Mouse (Mus musculus): ENCODE results near the gene Orc1. TPM values are rescaled to one million over a fixed set of nuclear protein-coding genes. Genes with fewer than 3 reads are reported as not detected.

Orc1 gene
- polyA plus RNA-seq, 1 experiment, result 71.1 TPM

DNA sequence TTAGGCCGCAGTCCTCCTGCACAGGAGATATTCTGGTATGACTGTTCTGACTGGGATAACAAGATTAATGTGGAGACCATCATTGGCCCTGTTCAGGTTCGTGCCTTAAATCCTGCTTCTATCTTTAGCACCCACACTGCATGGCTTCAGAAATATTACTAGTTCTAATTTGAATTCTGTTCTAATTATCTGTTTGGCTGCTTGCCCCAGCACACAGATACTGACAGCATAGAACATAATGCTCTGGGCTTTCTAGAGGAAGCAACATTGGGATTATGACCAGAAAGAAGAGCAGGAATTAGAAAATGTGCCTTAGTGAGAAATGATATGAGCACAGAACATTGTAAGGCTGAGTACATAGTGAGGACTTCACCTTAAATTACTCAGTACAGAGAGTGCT lies 14.2 kb downstream of the Orc1 start:
- Histone ChIP-seq H3K4me3 (ENCODE audit: low read depth, low read length) (no peak overlapping the region), H3K4me1 (ENCODE audit: control insufficient read depth, insufficient read depth, low read length) (no peaks in the 10 kb centered on the region), H3K27me3 (ENCODE audit: control insufficient read depth, insufficient read depth, low read length, poor library complexity, severe bottlenecking) (no peaks in the 10 kb centered on the region), H3K27ac (ENCODE audit: insufficient read depth, low read length) (no peak overlapping the region), H3K36me3 (ENCODE audit: control insufficient read depth, insufficient read depth, low read length, poor library complexity, severe bottlenecking) (peaks cover 73% of the 10 kb centered on the region), H3K9ac (ENCODE audit: low read depth, poor library complexity, severe bottlenecking) (no peak overlapping the region), H3K9me3 (replicated peaks; ENCODE audit: control insufficient read depth, insufficient read depth, low read length, poor library complexity, severe bottlenecking) (no peaks in the 10 kb centered on the region)
- no peak for TF ChIP-seq EP300 (IDR thresholded peaks at IDR 0.05; ENCODE audit: insufficient read depth, low read depth, low read length)
- no peak for TF ChIP-seq CTCF (IDR thresholded peaks at IDR 0.05; ENCODE audit: low read depth, low read length)
- TF ChIP-seq POLR2A (IDR thresholded peaks at IDR 0.05; ENCODE audit: insufficient read depth, low read length), result no peak

DNA sequence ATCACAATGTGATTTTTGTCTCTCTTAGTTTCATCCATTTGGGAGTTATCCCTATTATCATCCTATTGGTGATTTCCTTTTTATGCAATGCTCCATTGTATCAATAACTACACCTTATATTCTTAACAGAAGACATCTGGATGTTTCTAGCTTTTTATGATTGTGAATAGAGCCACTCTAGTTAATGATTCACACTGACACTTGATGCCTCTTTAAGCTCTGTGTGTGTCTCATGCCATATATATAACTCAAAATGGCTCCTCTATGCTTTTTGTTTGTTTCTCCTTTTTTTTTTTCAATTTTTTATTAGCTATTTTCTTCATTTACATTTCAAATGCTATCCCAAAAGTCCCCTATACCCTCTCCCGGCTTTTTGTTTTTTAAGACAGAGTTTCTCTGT lies 16.6 kb downstream of the Orc1 start:
- H3K4me3 ChIP-seq (ENCODE audit: low read depth, low read length), result no peak overlapping the region
- no peaks in the 10 kb centered on the region for H3K4me1 ChIP-seq (ENCODE audit: control insufficient read depth, insufficient read depth, low read length)
- H3K36me3 ChIP-seq (ENCODE audit: control insufficient read depth, insufficient read depth, low read length, poor library complexity, severe bottlenecking), result peaks cover 78% of the 10 kb centered on the region

DNA sequence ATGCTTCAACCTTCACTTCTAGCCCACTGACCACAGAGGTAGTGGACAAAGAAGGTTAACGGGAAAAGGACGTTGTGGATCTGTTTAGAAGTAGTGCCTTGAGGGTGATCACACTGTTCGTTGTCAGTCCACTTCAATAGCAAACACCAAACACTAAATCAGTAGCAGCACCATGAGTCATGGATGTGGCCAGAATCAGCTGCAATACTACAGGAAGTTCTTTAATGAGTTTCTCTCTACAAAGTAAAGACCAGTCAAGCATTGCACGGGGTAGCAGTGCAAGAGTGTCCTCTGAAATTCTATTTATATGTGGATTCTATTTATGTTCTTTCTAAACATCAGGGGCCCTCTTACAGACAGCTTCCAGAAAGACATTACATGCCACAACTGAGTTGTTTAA lies 19.1 kb downstream of the Orc1 start:
- peaks cover 6% of the 10 kb centered on the region for H3K9me3 ChIP-seq (replicated peaks; ENCODE audit: control insufficient read depth, insufficient read depth, low read length, poor library complexity, severe bottlenecking)
- H3K4me1 ChIP-seq (ENCODE audit: control insufficient read depth, insufficient read depth, low read length), result no peaks in the 10 kb centered on the region
- TF ChIP-seq POLR2A (IDR thresholded peaks at IDR 0.05; ENCODE audit: insufficient read depth, low read length) (no peak), CTCF (IDR thresholded peaks at IDR 0.05; ENCODE audit: low read depth, low read length) (no peak), EP300 (IDR thresholded peaks at IDR 0.05; ENCODE audit: insufficient read depth, low read depth, low read length) (no peak)
- no peak overlapping the region for H3K4me3 ChIP-seq (ENCODE audit: low read depth, low read length)
- no peak overlapping the region for H3K27ac ChIP-seq (ENCODE audit: insufficient read depth, low read length)
- H3K36me3 ChIP-seq (ENCODE audit: control insufficient read depth, insufficient read depth, low read length, poor library complexity, severe bottlenecking), result peaks cover 81% of the 10 kb centered on the region
- no peaks in the 10 kb centered on the region for H3K27me3 ChIP-seq (ENCODE audit: control insufficient read depth, insufficient read depth, low read length, poor library complexity, severe bottlenecking)
- H3K9ac ChIP-seq (ENCODE audit: low read depth, poor library complexity, severe bottlenecking), result no peak overlapping the region

More for the DNA sequence above, 16.6 kb downstream of the Orc1 start:
- Histone ChIP-seq H3K27ac (ENCODE audit: insufficient read depth, low read length) (no peak overlapping the region), H3K9me3 (replicated peaks; ENCODE audit: control insufficient read depth, insufficient read depth, low read length, poor library complexity, severe bottlenecking) (no peaks in the 10 kb centered on the region), H3K9ac (ENCODE audit: low read depth, poor library complexity, severe bottlenecking) (no peak overlapping the region), H3K27me3 (ENCODE audit: control insufficient read depth, insufficient read depth, low read length, poor library complexity, severe bottlenecking) (no peaks in the 10 kb centered on the region)
- TF ChIP-seq EP300 (IDR thresholded peaks at IDR 0.05; ENCODE audit: insufficient read depth, low read depth, low read length) (no peak), CTCF (IDR thresholded peaks at IDR 0.05; ENCODE audit: low read depth, low read length) (no peak), POLR2A (IDR thresholded peaks at IDR 0.05; ENCODE audit: insufficient read depth, low read length) (no peak)

DNA sequence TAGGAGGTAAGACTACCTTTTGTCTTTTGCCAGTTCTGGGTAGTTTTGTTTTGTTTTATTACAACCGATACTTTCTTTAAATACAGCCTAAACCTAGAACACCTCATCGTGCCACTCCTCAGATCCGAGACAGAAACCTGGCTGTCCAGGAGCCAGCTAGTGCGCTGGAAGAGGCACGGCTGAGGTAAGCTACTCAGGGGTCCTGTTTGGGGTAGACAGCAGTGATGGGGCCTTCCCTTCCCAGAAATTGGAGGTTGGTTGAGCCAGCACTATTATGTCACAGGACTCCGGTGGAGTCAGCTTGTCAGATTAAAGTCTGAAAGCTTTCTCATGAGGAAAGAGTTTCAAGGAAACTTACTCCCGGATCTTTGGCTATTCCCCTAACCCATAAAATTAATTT lies 22.6 kb downstream of the Orc1 start:
- Histone ChIP-seq H3K27ac (ENCODE audit: insufficient read depth, low read length) (no peak overlapping the region), H3K36me3 (ENCODE audit: control insufficient read depth, insufficient read depth, low read length, poor library complexity, severe bottlenecking) (peaks cover 83% of the 10 kb centered on the region), H3K4me3 (ENCODE audit: low read depth, low read length) (no peak overlapping the region), H3K9ac (ENCODE audit: low read depth, poor library complexity, severe bottlenecking) (no peak overlapping the region), H3K27me3 (ENCODE audit: control insufficient read depth, insufficient read depth, low read length, poor library complexity, severe bottlenecking) (no peaks in the 10 kb centered on the region), H3K9me3 (replicated peaks; ENCODE audit: control insufficient read depth, insufficient read depth, low read length, poor library complexity, severe bottlenecking) (peaks cover 13% of the 10 kb centered on the region), H3K4me1 (ENCODE audit: control insufficient read depth, insufficient read depth, low read length) (no peaks in the 10 kb centered on the region)
- no peak for TF ChIP-seq POLR2A (IDR thresholded peaks at IDR 0.05; ENCODE audit: insufficient read depth, low read length)
- no peak for TF ChIP-seq CTCF (IDR thresholded peaks at IDR 0.05; ENCODE audit: low read depth, low read length)
- TF ChIP-seq EP300 (IDR thresholded peaks at IDR 0.05; ENCODE audit: insufficient read depth, low read depth, low read length), result no peak

DNA sequence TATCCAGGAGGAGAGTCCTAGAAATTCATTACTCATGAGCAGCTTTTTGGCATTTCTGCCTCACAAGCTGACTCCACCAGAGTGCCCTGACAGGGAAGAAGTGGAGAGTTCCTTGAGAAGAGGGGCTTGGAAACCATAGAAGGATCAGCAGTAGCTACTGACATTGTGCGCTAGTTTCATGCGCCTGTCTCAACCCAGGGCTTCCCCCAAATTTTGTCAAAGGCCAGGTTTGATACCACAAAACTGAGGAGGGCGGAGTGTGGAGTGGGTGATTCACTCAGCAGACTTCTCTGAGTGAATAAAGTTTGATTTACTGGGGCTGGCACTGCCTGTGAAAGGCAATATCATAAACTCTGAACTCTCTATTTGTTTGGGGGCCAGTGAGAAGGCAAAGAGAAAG lies 29.4 kb downstream of the Orc1 start:
- TF ChIP-seq CTCF (IDR thresholded peaks at IDR 0.05; ENCODE audit: low read depth, low read length) (no peak), POLR2A (IDR thresholded peaks at IDR 0.05; ENCODE audit: insufficient read depth, low read length) (no peak), EP300 (IDR thresholded peaks at IDR 0.05; ENCODE audit: insufficient read depth, low read depth, low read length) (no peak)
- Histone ChIP-seq H3K9ac (ENCODE audit: low read depth, poor library complexity, severe bottlenecking) (no peak overlapping the region), H3K4me1 (ENCODE audit: control insufficient read depth, insufficient read depth, low read length) (no peaks in the 10 kb centered on the region), H3K9me3 (replicated peaks; ENCODE audit: control insufficient read depth, insufficient read depth, low read length, poor library complexity, severe bottlenecking) (peaks cover 13% of the 10 kb centered on the region), H3K27me3 (ENCODE audit: control insufficient read depth, insufficient read depth, low read length, poor library complexity, severe bottlenecking) (no peaks in the 10 kb centered on the region), H3K36me3 (ENCODE audit: control insufficient read depth, insufficient read depth, low read length, poor library complexity, severe bottlenecking) (peaks cover 75% of the 10 kb centered on the region), H3K27ac (ENCODE audit: insufficient read depth, low read length) (no peak overlapping the region), H3K4me3 (ENCODE audit: low read depth, low read length) (no peak overlapping the region)

DNA sequence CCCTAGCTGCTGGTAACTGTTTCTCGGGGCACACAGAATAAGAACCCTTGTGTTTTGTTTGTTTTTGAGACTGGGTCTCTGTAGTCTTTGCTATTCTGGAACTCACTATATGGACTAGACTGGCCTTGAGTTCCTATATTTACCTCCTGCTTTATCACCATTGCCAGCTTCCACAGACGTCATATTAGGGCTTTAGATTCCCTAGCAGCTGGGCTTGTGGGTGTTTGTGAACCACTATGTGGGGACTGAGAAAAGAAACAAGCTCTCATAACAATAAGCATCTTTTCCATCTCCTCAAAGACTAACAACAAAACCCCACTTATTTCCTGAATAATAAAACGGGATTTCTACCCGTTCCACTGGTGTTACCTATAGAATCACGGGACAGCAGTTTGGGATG lies 31.7 kb downstream of the Orc1 start:
- Histone ChIP-seq H3K4me3 (ENCODE audit: low read depth, low read length) (no peak overlapping the region), H3K27me3 (ENCODE audit: control insufficient read depth, insufficient read depth, low read length, poor library complexity, severe bottlenecking) (no peaks in the 10 kb centered on the region), H3K4me1 (ENCODE audit: control insufficient read depth, insufficient read depth, low read length) (no peaks in the 10 kb centered on the region), H3K36me3 (ENCODE audit: control insufficient read depth, insufficient read depth, low read length, poor library complexity, severe bottlenecking) (peaks cover 70% of the 10 kb centered on the region), H3K9me3 (replicated peaks; ENCODE audit: control insufficient read depth, insufficient read depth, low read length, poor library complexity, severe bottlenecking) (peaks cover 13% of the 10 kb centered on the region), H3K27ac (ENCODE audit: insufficient read depth, low read length) (no peak overlapping the region), H3K9ac (ENCODE audit: low read depth, poor library complexity, severe bottlenecking) (no peak overlapping the region)
- no peak for TF ChIP-seq POLR2A (IDR thresholded peaks at IDR 0.05; ENCODE audit: insufficient read depth, low read length)
- no peak for TF ChIP-seq EP300 (IDR thresholded peaks at IDR 0.05; ENCODE audit: insufficient read depth, low read depth, low read length)
- TF ChIP-seq CTCF (IDR thresholded peaks at IDR 0.05; ENCODE audit: low read depth, low read length), result no peak

Measured in ES-Bruce4 (cell line).